Mouse (Mus musculus): Measurements from ENCODE around the gene Arpp21.

DNA sequence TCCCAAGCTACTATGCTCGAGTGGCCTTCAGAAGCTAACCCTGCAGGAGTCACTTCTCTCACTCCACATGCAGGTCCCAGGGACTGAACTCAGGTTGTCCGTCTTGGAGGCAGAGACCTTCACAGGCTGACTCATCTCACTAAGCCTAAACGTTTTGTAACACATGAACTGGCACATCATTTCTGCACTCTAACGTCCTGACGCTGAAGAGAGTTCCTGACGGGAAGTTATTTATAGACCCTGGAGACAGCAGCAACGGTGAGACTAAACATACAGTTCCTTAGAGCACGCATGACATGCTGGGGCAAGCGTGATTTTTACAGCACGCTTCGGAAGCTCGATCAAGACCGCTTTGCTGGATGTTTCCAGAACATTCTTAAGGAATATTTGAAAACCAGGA, 8.6 kb downstream of the Arpp21 start:
- TF ChIP-seq POLR2A (IDR thresholded peaks at IDR 0.05; ENCODE audit: borderline replicate concordance, control insufficient read depth, low read depth, low read length) (no peak), CTCF (IDR thresholded peaks at IDR 0.05; ENCODE audit: control insufficient read depth, insufficient read depth, low read length) (no peak)
